Mouse (Mus musculus) hindlimb bud, embryonic 11.5 days (tissue): ENCODE results near the gene Rps21.

Experiments used
- DNase-seq: peaks from one replicate; pipeline ENCODE4 v3.0.0-alpha.2; 2012; ENCODE audit warnings: low read depth, low spot score; ENCODE audit errors: extremely low spot score

The Rps21 gene

DNA sequence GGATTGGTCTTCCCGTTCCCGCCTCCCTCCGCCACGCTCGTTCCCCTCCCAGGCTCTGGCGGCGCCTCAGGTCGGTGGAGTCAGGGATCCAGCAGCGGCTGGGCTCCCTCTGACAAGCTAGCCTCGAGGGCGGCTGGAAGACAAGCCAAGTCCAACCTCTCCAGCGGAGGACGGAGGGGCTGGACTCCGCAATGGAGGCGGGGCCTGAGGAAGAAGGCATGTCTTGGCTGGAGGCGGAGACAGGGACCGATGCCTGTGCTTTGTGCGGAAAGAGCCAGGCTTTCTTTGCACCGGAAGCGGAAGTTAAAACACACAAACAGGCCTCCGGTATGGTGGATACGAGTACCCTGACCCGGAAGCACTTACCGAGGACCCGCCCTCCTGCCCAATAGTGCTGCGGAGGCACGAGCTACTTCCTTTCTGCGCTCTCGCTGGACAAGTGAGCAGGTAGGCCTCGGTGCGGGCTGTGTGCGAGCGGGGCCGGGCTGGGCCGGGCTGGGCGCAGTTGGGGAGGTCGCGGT lies at the start of gene Rps21:
Gene Rps21 (plus strand): TSS at position 377 of the 521 bp plus-strand sequence.
- peak; percentile 98 for DNase-seq

- no peak for DNase-seq
These were observed 49.3 kb upstream of the Rps21 start for GRCm38 (mm10) chr2:180207840-180208239.

DNA sequence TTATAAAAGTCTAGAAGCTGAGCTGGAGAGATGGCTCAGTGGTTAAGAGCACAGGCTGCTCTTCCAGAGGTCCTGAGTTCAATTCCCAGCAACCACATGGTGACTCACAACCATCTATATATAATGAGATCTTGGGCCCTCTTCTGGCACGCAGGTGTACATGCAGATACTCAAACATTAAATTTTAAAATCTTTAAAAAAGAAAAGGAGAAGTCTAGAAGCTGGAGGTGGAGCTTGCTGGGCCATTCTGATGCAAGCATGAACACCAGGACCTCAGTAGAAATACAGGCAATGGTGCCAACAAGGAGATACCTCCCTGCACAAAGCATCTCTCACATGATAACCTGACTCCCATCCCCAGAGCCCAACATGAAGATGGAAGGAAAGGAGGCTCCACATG lies 48.2 kb upstream of the Rps21 start:
- DNase-seq, result no peak

DNA sequence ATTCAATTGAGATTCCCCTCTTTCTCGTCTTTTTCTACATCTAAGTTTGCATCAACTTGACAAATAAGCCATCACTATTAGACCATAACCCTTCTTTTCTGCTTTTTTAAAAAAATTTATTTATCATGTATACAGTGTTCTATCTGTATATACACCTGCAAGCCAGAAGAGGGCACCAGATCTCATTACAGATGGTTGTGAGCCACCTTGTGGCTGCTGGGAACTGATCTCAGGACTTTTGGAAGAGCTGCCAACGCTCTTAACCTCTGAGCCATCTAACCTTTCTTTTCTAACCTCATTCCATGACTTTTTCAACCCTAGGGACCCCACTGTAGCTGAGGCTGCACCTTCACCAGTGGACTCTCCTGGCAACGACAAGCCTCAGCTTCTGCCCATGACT lies 44.9 kb upstream of the Rps21 start:
- no peak for DNase-seq

DNA sequence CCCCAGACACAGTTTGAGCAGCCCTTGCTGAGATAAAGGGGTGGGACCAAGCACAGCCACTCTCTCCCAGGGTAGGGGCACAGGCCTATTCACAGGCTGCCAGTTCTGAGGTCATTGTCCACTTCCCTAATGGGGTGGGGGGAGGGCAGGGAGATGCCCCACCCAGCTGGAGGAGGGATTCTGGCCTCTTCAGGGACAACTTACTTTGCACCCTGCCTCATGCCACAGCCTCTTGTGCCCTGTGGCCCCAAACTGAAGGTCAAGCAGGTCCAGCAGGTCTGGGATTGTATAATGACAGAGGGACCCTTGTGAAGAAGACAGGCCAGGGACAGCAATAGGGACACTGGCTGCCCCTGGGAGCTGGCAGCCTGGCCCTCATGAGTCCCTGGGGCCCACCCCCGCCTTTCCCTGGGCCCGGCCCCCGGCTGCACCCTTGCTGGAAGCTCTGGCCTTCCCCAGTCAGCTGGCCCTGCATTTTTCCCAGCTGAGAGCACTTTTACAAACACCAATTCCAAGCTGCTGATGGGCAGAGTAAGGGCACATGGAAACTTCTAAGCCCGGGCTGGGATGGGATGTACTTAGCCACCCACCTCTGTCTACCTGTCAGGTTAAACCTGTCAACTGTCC lies 42.7 kb upstream of the Rps21 start:
- no peak for DNase-seq

DNA sequence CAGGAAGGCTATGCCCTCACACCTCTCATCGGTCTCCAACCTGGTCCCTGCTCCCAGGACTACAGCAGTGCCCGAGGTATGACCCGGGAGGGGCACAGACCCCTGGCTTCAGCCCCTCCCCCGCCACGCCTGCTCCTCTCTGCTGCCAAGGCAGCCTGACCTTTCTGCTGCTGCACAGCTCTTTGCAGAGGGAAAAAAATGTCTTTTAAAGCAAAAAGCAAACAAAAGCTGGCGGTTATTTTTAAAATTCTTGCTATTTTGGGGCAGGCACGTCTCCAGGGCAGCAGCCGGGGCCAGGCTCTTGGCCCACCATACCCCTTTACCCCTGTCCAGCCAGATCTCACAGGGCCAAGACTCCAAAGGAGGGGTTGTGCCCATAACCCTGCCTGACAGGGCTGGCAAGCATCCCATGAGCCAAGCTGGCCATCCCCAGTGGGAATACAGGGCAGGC lies 42.1 kb upstream of the Rps21 start:
- DNase-seq, result no peak

DNA sequence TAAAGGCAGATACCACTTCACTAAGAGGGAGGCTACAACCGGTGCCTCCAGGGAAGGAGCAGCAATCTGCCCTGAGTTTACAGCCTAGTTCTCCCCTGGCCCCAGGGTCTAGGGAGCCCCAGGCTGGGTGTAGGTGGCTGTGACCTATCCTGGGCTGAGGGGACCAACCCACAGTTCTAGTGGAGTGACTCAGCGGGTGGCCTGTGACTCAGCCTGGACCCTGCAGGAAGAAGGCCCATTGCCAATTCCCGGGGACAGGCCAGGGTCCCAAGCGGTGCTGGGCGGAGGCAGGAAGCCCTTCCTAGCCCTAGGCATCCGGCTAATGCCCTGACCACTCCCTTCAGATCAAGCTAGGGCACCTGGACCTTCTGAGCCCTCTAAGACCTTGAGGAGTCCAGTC lies 41.2 kb upstream of the Rps21 start:
- DNase-seq, result no peak

- DNase-seq, result no peak
These were observed 40.3 kb upstream of the Rps21 start for GRCm38 (mm10) chr2:180216921-180217320.

GRCm38 (mm10) chr2:180217587-180217986 lies 39.6 kb upstream of the Rps21 start:
- no peak for DNase-seq

- no peak for DNase-seq
These were observed 38.9 kb upstream of the Rps21 start for GRCm38 (mm10) chr2:180218241-180218640.

DNA sequence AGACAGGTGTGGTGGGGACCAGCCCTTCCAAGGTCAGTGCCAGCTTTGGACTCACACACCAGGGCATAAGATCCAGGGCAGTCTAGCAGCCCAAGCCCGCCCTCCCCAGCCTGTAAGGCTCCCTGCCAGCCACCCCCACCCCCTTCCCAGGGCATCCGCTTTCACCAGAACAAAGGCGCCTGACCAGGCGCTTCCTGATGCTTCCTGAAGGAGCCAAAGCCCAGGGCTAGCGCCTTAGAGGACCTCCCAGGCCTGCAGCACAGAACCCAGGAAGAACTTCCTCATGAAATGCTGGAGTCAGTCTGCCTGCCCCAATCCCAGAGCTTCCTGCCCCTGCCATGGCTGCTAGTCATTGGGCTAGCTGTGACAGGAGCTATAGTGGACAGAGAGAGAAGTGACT lies 38.5 kb upstream of the Rps21 start:
- DNase-seq, result no peak

GRCm38 (mm10) chr2:180219145-180219943 lies 37.8 kb upstream of the Rps21 start:
- no peak for DNase-seq

GRCm38 (mm10) chr2:180220165-180220564 lies 37.0 kb upstream of the Rps21 start:
- DNase-seq, result no peak

GRCm38 (mm10) chr2:180221051-180221450 lies 36.1 kb upstream of the Rps21 start:
- no peak for DNase-seq

GRCm38 (mm10) chr2:180222250-180222649 lies 34.9 kb upstream of the Rps21 start:
- DNase-seq, result no peak

GRCm38 (mm10) chr2:180224647-180225043 lies 32.5 kb upstream of the Rps21 start:
- DNase-seq, result no peak

- no peak for DNase-seq
These were observed 32.0 kb upstream of the Rps21 start for GRCm38 (mm10) chr2:180225044-180225761.

DNA sequence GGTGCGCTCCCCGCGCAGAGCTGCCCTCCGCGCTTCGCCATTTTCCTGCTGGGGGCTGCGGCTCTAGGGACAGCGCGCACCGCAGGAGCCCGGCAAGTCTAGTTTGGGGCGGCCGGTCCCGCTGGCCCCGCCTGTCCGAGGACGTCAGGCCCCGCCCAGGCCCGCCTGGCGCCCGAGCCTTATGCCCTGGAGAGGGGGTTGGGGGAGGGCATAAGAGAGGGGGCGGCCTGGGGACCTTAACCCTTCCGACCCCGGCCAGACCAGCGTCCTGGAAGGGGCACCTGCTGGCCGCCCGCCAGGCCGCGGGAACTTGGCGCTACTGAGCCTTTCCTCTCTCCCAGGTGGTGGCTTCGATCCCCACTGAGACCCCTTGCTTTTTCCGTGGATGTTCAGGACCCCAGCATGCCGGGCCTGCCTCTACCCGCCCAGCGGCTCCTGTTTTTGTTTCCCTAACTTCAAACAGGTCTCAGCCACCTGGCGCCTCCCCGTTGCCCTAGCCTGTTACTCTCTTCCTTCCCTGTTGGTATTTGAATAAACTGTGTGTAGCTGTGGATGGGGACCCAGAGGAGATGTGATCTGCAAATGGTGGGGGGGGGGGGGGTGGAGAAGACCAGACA lies 31.3 kb upstream of the Rps21 start, which contains the start of gene Lama5:
Gene Lama5 (minus strand): TSS at position 98 of the 617 bp plus-strand sequence.
- DNase-seq, result no peak

DNA sequence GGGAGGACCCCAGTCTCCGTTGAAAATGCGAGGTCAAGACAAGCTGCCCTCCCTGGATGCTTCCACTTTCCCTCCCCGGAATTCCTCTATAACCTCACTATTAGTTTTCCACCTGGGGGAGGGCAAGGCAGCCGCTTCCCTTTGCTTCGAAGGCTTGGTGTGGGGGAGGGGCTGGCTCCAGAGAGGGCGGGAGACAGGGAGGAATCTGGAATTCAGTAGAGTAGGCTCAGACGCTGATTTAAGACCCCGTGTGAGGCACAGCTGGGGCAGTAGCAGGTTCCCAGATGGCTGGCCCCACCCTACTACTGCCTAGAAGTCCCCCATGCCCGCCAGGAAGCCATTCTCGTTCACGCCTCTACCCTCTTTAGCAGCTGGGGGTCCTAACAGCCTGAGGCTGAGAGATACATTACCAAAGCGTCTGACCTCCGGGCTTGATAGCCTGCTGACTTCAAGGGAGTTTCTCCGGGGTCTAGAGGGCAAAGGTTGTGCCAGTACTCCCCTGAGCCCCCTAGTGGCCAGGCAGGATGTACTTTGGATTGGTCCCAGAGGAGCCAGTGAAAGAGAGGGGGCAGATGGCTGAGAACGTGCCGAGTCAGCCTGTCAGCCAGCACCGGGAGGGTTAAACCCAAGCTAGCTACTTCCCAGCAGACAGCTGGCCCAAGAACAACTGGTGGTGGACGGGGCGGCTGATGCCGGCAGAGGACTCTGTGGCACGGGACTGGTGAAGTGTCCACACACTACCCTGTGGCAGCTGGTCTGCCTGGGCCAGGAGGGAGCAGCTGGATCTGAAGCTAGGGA lies 29.7 kb upstream of the Rps21 start:
- DNase-seq, result peak; percentile 41

DNA sequence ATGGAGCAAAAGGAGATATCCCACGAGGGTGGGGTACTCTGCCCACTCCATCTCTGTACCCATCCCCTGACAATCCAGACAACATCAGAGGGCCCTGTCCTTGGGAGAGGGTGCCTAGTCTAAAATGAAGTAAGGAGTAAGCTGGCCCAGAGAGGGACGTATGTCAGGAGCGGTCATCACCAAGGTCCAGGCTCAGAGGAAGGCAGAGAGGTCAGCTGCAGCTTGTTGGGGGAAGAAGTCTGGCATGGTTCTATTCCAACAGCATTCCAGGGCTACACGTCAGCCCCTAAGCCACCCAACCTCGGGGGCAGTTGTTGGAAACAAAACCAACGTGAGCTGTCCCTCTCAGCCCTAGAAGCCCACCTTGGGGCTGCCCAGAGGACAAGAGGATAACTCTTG lies 29.1 kb upstream of the Rps21 start:
- DNase-seq, result no peak
